Mouse (Mus musculus) G1E (cell line): ENCODE data around the gene Tmem132b. TPM values are rescaled to one million over a fixed set of nuclear protein-coding genes. Genes with fewer than 3 reads are reported as not detected.

Experiments used
- ATAC-seq: 2 replicates; pipeline ENCODE4 v1.8.0; 2016; ENCODE audit warnings: mild to moderate bottlenecking; ENCODE audit not compliant: insufficient number of reproducible peaks, poor library complexity, low FRiP score, severe bottlenecking; ENCODE audit errors: extremely low read depth
- DNase-seq: peaks from one replicate; pipeline ENCODE4 v3.0.0; 2012; ENCODE audit warnings: low spot score
- H3K27me3 ChIP-seq: 2 replicates; pipeline ENCODE4 v1.6.1; 2012; ENCODE audit warnings: mild to moderate bottlenecking, low read length, inconsistent platforms; ENCODE audit not compliant: insufficient read depth
- H3K36me3 ChIP-seq: replicated peaks from 2 replicates; pipeline ENCODE3; 2012; ENCODE audit warnings: mild to moderate bottlenecking, inconsistent platforms
- H3K4me1 ChIP-seq: 2 replicates; pipeline ENCODE4 v1.6.1; 2012; ENCODE audit warnings: low read depth, low read length, inconsistent platforms, mixed read lengths; ENCODE audit not compliant: insufficient read depth
- H3K4me3 ChIP-seq: 2 replicates; pipeline ENCODE4 v1.5.1; 2012; ENCODE audit warnings: low read depth, mild to moderate bottlenecking, inconsistent platforms, low read length, moderate library complexity, mixed read lengths
- H3K9me3 ChIP-seq: replicated peaks from 2 replicates; pipeline ENCODE4 v1.6.1; 2012; ENCODE audit warnings: inconsistent platforms
- CTCF ChIP-seq: IDR thresholded peaks from 2 replicates; pipeline ENCODE4 v1.5.1; 2012; ENCODE audit warnings: low read depth, low read length, inconsistent platforms, mixed read lengths
- GATA1 ChIP-seq: IDR thresholded peaks from 2 replicates; pipeline ENCODE4 v1.6.1; 2012; ENCODE audit warnings: borderline replicate concordance, low read length, inconsistent platforms, mixed read lengths
- GATA2 ChIP-seq: IDR thresholded peaks from 2 replicates; pipeline ENCODE4 v1.6.1; 2012; ENCODE audit warnings: low read depth, low read length, inconsistent platforms, borderline replicate concordance
- POLR2AphosphoS5 ChIP-seq: IDR thresholded peaks from 2 replicates; pipeline ENCODE4 v1.6.1; 2012; ENCODE audit warnings: low read depth, low read length, inconsistent platforms; ENCODE audit not compliant: insufficient replicate concordance
- TAL1 ChIP-seq: conservative IDR thresholded peaks from 2 replicates; pipeline ENCODE4 v1.6.1; 2012; ENCODE audit warnings: low read depth, low read length, inconsistent platforms, mixed read lengths
- polyA plus RNA-seq: library from polyadenylated mRNA; stranded (reverse); fragments of >175 nt; gene quantifications from 2 replicates; pipeline ENCODE4 v1.2.3, GENCODE M21; 2012
- total RNA-seq, 2 experiments: library from RNA; stranded (forward) in 1 of 2; stranded (reverse) in 1 of 2; fragments of 200-1000 nt in 1 of 2; fragments of >200 nt in 1 of 2; fragmentation: Nextera tagmentation in 1 of 2; gene quantifications; 2 replicates each; pipeline ENCODE4 v1.2.3; 2014 to 2017

Gene Tmem132b
- total RNA-seq (2014; fragmentation: Nextera tagmentation): 0.19 TPM in 1 of 2 replicates, not detected in the other
- 0.11 TPM in 1 of 2 replicates, not detected in the other for total RNA-seq (2017)
- polyA plus RNA-seq: not detected in 2 replicates

DNA sequence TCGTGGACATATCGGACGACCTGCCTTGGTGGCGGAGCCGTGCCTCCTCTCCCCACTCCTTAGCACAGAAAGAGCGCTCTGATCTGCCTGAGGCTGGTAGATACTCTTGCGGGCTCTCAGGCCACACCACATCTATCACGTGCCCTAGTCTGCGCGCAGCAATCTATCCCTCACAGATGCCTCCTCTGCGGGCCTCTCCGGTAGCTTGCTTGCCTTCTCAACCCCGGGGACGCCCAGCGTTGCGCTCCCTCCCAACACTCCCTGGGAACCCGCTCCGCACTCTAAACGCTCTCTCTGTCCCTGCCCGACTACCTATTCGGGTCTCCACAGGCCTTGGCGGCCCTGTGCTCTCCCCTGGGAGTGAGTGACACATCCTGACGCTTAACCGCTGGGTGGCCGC is at the start of gene Tmem132b:
TSS of gene Tmem132b (plus strand) at position 141 of the 400 bp plus-strand sequence.
- DNase-seq (no peak), ATAC-seq (no peak)
- Histone ChIP-seq H3K27me3 (no peaks in the 10 kb centered on the region), H3K4me1 (no peaks in the 10 kb centered on the region), H3K4me3 (no peak within 1 kb of the TSS; the same call in 1 of the 2 replicates), H3K9me3 (peaks cover 41% of the 10 kb centered on the region), H3K36me3 (no peaks in the 10 kb centered on the region)
- TF ChIP-seq TAL1 (no peak), CTCF (no peak), POLR2AphosphoS5 (no peak), GATA1 (no peak), GATA2 (no peak)

GRCm38 (mm10) chr5:125482474-125482873 is 49.1 kb upstream of the Tmem132b start:
- ATAC-seq: no peak
- TF ChIP-seq POLR2AphosphoS5: no peak
- no peak for TF ChIP-seq CTCF
- TF ChIP-seq GATA1: no peak
- TF ChIP-seq TAL1: no peak
- no peak for TF ChIP-seq GATA2
- Histone ChIP-seq H3K4me1 (peaks cover 39% of the 10 kb centered on the region), H3K4me3 (no peak overlapping the region), H3K9me3 (no peaks in the 10 kb centered on the region), H3K36me3 (peaks cover 88% of the 10 kb centered on the region), H3K27me3 (no peaks in the 10 kb centered on the region)
- no peak for DNase-seq

DNA sequence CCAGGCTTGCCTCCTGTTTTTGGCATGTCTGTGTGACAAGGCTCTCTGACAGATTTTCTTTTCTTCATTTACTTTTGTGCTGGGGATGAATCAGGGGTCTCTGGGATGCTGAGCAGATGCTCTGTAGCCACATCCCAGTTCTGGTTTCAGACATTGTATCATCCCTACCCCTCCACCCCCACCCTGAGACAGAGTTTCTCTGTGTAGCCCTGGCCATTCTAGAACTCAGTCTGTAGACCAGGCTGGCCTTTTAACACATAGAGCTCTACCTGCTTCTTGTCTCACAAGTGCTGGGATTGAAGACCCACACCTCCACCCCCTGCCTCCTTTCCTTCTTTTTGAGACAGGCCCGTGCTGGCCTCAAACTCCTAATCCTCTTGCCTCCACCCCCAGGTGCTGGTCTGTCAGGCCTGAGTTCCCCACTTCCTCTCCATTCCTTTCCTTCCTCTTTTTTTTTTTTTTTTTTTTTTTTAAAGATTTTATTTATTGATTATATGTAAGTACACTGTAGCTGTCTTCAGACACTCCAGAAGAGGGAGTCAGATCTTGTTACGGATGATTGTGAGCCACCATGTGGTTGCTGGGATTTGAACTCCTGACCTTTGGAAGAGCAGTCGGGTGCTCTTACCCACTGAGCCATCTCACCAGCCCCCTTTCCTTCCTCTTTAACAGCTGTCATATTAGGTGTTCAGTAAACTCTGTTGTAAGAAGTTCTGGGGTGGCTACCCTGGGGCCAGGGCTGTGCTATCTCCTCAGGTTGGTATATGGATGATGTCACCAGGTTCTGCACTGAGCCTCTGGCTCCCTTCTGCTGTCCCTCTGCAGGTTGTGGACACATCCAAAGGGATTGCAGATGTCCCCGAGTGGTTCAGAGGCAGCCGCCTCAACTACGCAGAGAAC is 47.6 kb upstream of the Tmem132b start:
- Histone ChIP-seq H3K4me1 (peaks cover 32% of the 10 kb centered on the region), H3K4me3 (no peak overlapping the region), H3K27me3 (no peaks in the 10 kb centered on the region), H3K36me3 (peaks cover 88% of the 10 kb centered on the region), H3K9me3 (no peaks in the 10 kb centered on the region)
- TF ChIP-seq TAL1 (no peak), GATA2 (no peak), POLR2AphosphoS5 (no peak), CTCF (no peak), GATA1 (no peak)
- DNase-seq (no peak), ATAC-seq (peak; percentile 67)

GRCm38 (mm10) chr5:125485031-125485778 is 46.4 kb upstream of the Tmem132b start:
- DNase-seq (no peak), ATAC-seq (no peak)
- Histone ChIP-seq H3K4me3 (no peak overlapping the region), H3K9me3 (no peaks in the 10 kb centered on the region), H3K27me3 (no peaks in the 10 kb centered on the region), H3K4me1 (peaks cover 32% of the 10 kb centered on the region), H3K36me3 (peaks cover 89% of the 10 kb centered on the region)
- TF ChIP-seq GATA1 (no peak), TAL1 (no peak), GATA2 (no peak), CTCF (no peak), POLR2AphosphoS5 (no peak)

DNA sequence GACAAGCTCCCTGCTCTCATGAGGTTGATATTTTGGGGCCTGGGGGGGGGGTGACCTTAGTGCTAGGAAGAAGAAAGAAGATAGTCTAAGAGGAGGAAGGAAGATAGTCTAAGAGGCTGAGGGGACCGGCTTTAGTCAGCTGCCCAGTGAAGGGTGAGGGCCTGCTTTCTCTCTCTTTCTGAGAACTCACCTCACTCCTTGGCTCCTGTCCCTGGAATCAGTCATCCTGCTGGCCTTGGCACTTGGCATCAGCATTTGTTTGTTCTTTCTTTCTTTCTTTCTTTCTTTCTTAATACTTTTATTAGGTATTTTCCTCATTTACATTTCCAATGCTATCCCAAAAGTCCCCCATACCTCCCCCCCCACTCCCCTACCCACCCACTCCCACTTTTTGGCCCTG is 45.5 kb upstream of the Tmem132b start:
- H3K4me3 ChIP-seq: no peak overlapping the region
- H3K27me3 ChIP-seq: no peaks in the 10 kb centered on the region
- H3K9me3 ChIP-seq: no peaks in the 10 kb centered on the region
- peaks cover 32% of the 10 kb centered on the region for H3K4me1 ChIP-seq
- no peak for DNase-seq
- peaks cover 88% of the 10 kb centered on the region for H3K36me3 ChIP-seq
- ATAC-seq: no peak
- TF ChIP-seq GATA1: no peak
- TF ChIP-seq CTCF: no peak
- TF ChIP-seq POLR2AphosphoS5: no peak
- TF ChIP-seq TAL1: no peak
- no peak for TF ChIP-seq GATA2
